Mouse (Mus musculus) brown adipose tissue, adult 24 weeks (tissue): ENCODE measurements around the gene Olfr109. TPM values are rescaled to one million over a fixed set of nuclear protein-coding genes. Genes with fewer than 3 reads are reported as not detected.

Experiments
- H3K27ac ChIP-seq: fragments of 200-500 bp; replicated peaks from 2 replicates; pipeline ENCODE4 v1.5.1; 2012; ENCODE audit warnings: low read depth, mild to moderate bottlenecking, low read length
- H3K4me1 ChIP-seq: fragments of 200-500 bp; 2 replicates; pipeline ENCODE4 v1.6.1; 2012; ENCODE audit warnings: low read length, mixed read lengths; ENCODE audit not compliant: control insufficient read depth, insufficient read depth, insufficient read length
- H3K4me3 ChIP-seq: fragments of 200-500 bp; 2 replicates; pipeline ENCODE4 v1.5.1; 2012; ENCODE audit warnings: low read depth, mild to moderate bottlenecking, low read length, moderate library complexity; ENCODE audit not compliant: insufficient read depth
- polyA plus RNA-seq: library from polyadenylated mRNA; stranded (reverse); fragments of >200 nt; gene quantifications from 2 replicates; pipeline ENCODE4 v1.2.4, GENCODE M21; 2012; ENCODE audit not compliant: missing spikeins, insufficient read depth, insufficient read length

Olfr109 gene
- polyA plus RNA-seq: not detected in 2 replicates

GRCm38 (mm10) chr17:37458616-37459015 is at the start of gene Olfr109:
Olfr109 (plus strand) TSS chr17:37458916.
- H3K4me3 ChIP-seq: no peak within 1 kb of the TSS
- no peak within 1 kb of the TSS for H3K27ac ChIP-seq
- no peaks in the 10 kb centered on the region for H3K4me1 ChIP-seq

DNA sequence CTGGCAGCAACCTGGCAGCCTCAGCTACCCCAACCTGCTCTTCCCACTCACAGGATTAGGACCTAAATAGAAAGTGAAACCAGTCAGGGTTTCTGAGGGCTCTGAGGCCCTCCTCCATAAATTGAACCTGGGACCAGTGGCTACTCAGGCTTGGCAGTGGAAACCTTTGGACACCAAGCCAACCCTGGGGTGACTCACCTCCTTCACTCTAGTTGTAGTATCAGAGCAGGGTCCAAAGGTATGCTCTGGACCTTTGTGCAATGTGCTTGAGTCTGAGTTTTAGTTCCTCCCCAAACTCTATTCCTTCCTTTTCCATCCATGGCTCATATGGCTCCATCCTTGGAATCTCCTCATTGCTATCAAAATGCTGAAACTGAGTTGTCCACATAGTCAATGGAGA is 45.3 kb upstream of the Olfr109 start:
- H3K27ac ChIP-seq: no peak overlapping the region
- no peak overlapping the region for H3K4me3 ChIP-seq
- no peaks in the 10 kb centered on the region for H3K4me1 ChIP-seq

DNA sequence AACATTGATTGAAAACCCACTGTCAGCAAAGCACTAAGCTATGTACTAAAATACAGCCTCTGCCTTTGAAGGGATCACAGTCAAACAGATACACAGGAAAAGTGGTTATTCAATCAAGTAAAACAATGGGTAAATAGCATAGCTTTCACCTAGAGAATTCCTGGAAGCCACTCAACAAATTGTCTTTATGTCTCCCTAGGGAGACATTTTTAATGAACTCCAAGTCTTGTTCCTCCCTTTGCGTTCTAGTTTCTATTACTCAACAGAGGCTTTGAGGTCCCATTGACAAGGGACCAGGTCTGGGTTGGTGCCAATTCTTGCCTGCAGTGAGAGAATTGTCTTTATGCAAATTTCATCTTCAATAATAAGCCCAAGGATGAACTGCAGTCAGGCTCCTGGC is 13.5 kb upstream of the Olfr109 start, which contains the start of gene Olfr108:
Gene Olfr108 (plus strand): TSS at position 301 of the 400 bp plus-strand sequence.
- H3K4me1 ChIP-seq: no peaks in the 10 kb centered on the region
- H3K4me3 ChIP-seq: no peak within 1 kb of the TSS
- H3K27ac ChIP-seq: no peak within 1 kb of the TSS

DNA sequence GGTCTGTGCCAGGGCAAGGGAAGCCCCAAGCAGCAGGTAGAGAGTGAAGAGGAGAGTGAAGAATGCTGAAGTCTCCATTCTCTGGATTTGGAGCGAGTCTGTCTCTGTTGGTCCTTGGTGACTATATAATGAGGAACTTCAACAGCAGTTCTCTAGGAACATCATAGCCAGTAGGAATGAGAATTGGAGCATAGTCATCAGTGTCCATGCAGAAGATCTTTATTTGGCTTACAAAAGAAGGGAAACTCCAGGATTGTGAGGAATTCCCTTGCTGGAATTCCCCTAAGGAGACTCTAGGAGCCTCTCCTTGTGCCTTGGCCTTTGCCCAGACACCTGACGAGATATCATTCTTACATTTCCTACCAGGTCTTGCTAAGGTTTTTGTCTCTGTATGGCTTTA is 24.7 kb downstream of the Olfr109 start, which contains the start of gene H2-M2:
Gene H2-M2 (minus strand): TSS at position 101 of the 400 bp plus-strand sequence.
- no peaks in the 10 kb centered on the region for H3K4me1 ChIP-seq
- no peak within 1 kb of the TSS for H3K27ac ChIP-seq
- no peak within 1 kb of the TSS for H3K4me3 ChIP-seq

GRCm38 (mm10) chr17:37491930-37492518 is 33.3 kb downstream of the Olfr109 start, which contains the start of gene Olfr110:
Olfr110 (plus strand) TSS chr17:37492468.
- Histone ChIP-seq H3K4me3 (no peak within 1 kb of the TSS), H3K27ac (no peak within 1 kb of the TSS), H3K4me1 (no peaks in the 10 kb centered on the region)

GRCm38 (mm10) chr17:37507730-37508129 is 49.0 kb downstream of the Olfr109 start, which contains the start of gene Olfr111:
Olfr111 (plus strand) TSS chr17:37508030.
- no peaks in the 10 kb centered on the region for H3K4me1 ChIP-seq
- H3K27ac ChIP-seq: no peak within 1 kb of the TSS
- no peak within 1 kb of the TSS for H3K4me3 ChIP-seq

Other genes with a start within 250 kb of the Olfr109 start
- gene Olfr95, start 245.8 kb upstream of the Olfr109 start, polyA plus RNA-seq: not detected in 2 replicates
- not detected in 2 replicates for gene Olfr96, start 238.8 kb upstream of the Olfr109 start, polyA plus RNA-seq
- gene Olfr97, start 221.6 kb upstream of the Olfr109 start, polyA plus RNA-seq: not detected in 2 replicates
- not detected in 2 replicates for gene Olfr98, start 195.2 kb upstream of the Olfr109 start, polyA plus RNA-seq
- gene H2-M3, start 188.7 kb upstream of the Olfr109 start, polyA plus RNA-seq: 2.2 and 4.9 TPM in 2 replicates
- gene Olfr99, start 175.5 kb upstream of the Olfr109 start, polyA plus RNA-seq: not detected in 2 replicates
- not detected in 2 replicates for gene Olfr101, start 154.6 kb upstream of the Olfr109 start, polyA plus RNA-seq
- not detected in 2 replicates for gene Olfr102, start 141.9 kb upstream of the Olfr109 start, polyA plus RNA-seq
- not detected in 2 replicates for gene Olfr103, start 119.2 kb upstream of the Olfr109 start, polyA plus RNA-seq
- not detected in 2 replicates for gene Olfr104-ps, start 99.3 kb upstream of the Olfr109 start, polyA plus RNA-seq
- not detected in 2 replicates for gene Olfr105-ps, start 79.9 kb upstream of the Olfr109 start, polyA plus RNA-seq
- not detected in 2 replicates for gene Olfr106-ps, start 68.5 kb upstream of the Olfr109 start, polyA plus RNA-seq
- not detected in 2 replicates for gene Olfr107, start 59.7 kb upstream of the Olfr109 start, polyA plus RNA-seq
- not detected in 2 replicates for gene Olfr108, start 13.4 kb upstream of the Olfr109 start, polyA plus RNA-seq
- gene H2-M2, start 24.6 kb downstream of the Olfr109 start, polyA plus RNA-seq: not detected in 2 replicates
- gene Olfr110, start 33.6 kb downstream of the Olfr109 start, polyA plus RNA-seq: not detected in 2 replicates
- not detected in 2 replicates for gene Olfr111, start 49.1 kb downstream of the Olfr109 start, polyA plus RNA-seq
- gene Olfr112, start 110.5 kb downstream of the Olfr109 start, polyA plus RNA-seq: not detected in 2 replicates
- not detected in 2 replicates for gene Olfr113, start 118.7 kb downstream of the Olfr109 start, polyA plus RNA-seq
- gene Olfr114, start 133.8 kb downstream of the Olfr109 start, polyA plus RNA-seq: not detected in 2 replicates
- gene Olfr115, start 168.2 kb downstream of the Olfr109 start, polyA plus RNA-seq: not detected in 2 replicates
- gene Olfr116, start 168.3 kb downstream of the Olfr109 start, polyA plus RNA-seq: not detected in 2 replicates
- not detected in 2 replicates for gene Olfr117, start 204.9 kb downstream of the Olfr109 start, polyA plus RNA-seq
- not detected in 2 replicates for gene Olfr118, start 208.1 kb downstream of the Olfr109 start, polyA plus RNA-seq
- not detected in 2 replicates for gene Olfr119, start 237.6 kb downstream of the Olfr109 start, polyA plus RNA-seq